Mouse (Mus musculus) megakaryocyte, embryonic 14.5 days (primary cell): ENCODE measurements around the gene Grik1. TPM values are rescaled to one million over a fixed set of nuclear protein-coding genes. Genes with fewer than 3 reads are reported as not detected.

ENCODE experiments used
- H3K27me3 ChIP-seq: replicated peaks from 2 replicates; pipeline ENCODE3; 2012; ENCODE audit warnings: inconsistent platforms
- H3K36me3 ChIP-seq: replicated peaks from 2 replicates; pipeline ENCODE3; 2012; ENCODE audit warnings: low read length, inconsistent platforms, mixed read lengths
- H3K4me1 ChIP-seq: 2 replicates; pipeline ENCODE4 v1.6.1; 2012; ENCODE audit warnings: inconsistent platforms
- H3K4me3 ChIP-seq: replicated peaks from 2 replicates; pipeline ENCODE3; 2012; ENCODE audit warnings: moderate library complexity, mild to moderate bottlenecking, inconsistent platforms
- H3K9me3 ChIP-seq: 2 replicates; pipeline ENCODE4 v1.6.1; 2012; ENCODE audit warnings: inconsistent platforms
- FLI1 ChIP-seq: IDR thresholded peaks from 2 replicates; pipeline ENCODE4 v1.6.1; 2012; ENCODE audit warnings: low read length, inconsistent platforms, mixed read lengths
- GATA1 ChIP-seq: IDR thresholded peaks from 3 replicates; pipeline ENCODE4 v1.6.1; 2012; ENCODE audit warnings: mixed read lengths, low read length, inconsistent platforms, borderline replicate concordance
- polyA plus RNA-seq: library from polyadenylated mRNA; stranded (reverse); fragments of >175 nt; gene quantifications from 2 replicates; pipeline ENCODE4 v1.2.3, GENCODE M21; 2012; ENCODE audit warnings: low replicate concordance; ENCODE audit not compliant: insufficient read depth

Gene Grik1
- polyA plus RNA-seq, 1 experiment, result not detected

- no peaks in the 10 kb centered on the region for H3K4me1 ChIP-seq
- peaks cover 21% of the 10 kb centered on the region for H3K9me3 ChIP-seq
- no peaks in the 10 kb centered on the region for H3K36me3 ChIP-seq
- H3K4me3 ChIP-seq, result no peak overlapping the region
- no peaks in the 10 kb centered on the region for H3K27me3 ChIP-seq
- no peak for TF ChIP-seq FLI1
- no peak for TF ChIP-seq GATA1
These were observed 316.0 kb downstream of the Grik1 start for GRCm38 (mm10) chr16:87974076-87974443.

- no peak overlapping the region for H3K4me3 ChIP-seq
- peaks cover 21% of the 10 kb centered on the region for H3K9me3 ChIP-seq
- no peaks in the 10 kb centered on the region for H3K4me1 ChIP-seq
- no peaks in the 10 kb centered on the region for H3K27me3 ChIP-seq
- TF ChIP-seq GATA1 (no peak), FLI1 (no peak)
- H3K36me3 ChIP-seq, result no peaks in the 10 kb centered on the region
These were observed 316.5 kb downstream of the Grik1 start for GRCm38 (mm10) chr16:87973394-87974075.

- no peak overlapping the region for H3K4me3 ChIP-seq
- TF ChIP-seq GATA1 (no peak), FLI1 (no peak)
- no peaks in the 10 kb centered on the region for H3K4me1 ChIP-seq
- H3K9me3 ChIP-seq, result peaks cover 26% of the 10 kb centered on the region
- H3K36me3 ChIP-seq, result no peaks in the 10 kb centered on the region
- H3K27me3 ChIP-seq, result no peaks in the 10 kb centered on the region
These were observed 318.2 kb downstream of the Grik1 start for GRCm38 (mm10) chr16:87971911-87972310.

GRCm38 (mm10) chr16:87969936-87970335, 320.1 kb downstream of the Grik1 start:
- peaks cover 23% of the 10 kb centered on the region for H3K9me3 ChIP-seq
- no peaks in the 10 kb centered on the region for H3K36me3 ChIP-seq
- TF ChIP-seq FLI1 (no peak), GATA1 (no peak)
- no peak overlapping the region for H3K4me3 ChIP-seq
- H3K4me1 ChIP-seq, result no peaks in the 10 kb centered on the region
- no peaks in the 10 kb centered on the region for H3K27me3 ChIP-seq

- Histone ChIP-seq H3K4me3 (no peak overlapping the region), H3K9me3 (no peaks in the 10 kb centered on the region), H3K4me1 (no peaks in the 10 kb centered on the region), H3K36me3 (no peaks in the 10 kb centered on the region), H3K27me3 (no peaks in the 10 kb centered on the region)
- no peak for TF ChIP-seq GATA1
- TF ChIP-seq FLI1, result no peak
These were observed 328.6 kb downstream of the Grik1 start for GRCm38 (mm10) chr16:87961419-87961818.

- Histone ChIP-seq H3K4me1 (no peaks in the 10 kb centered on the region), H3K9me3 (no peaks in the 10 kb centered on the region; the same call in 1 of the 2 replicates), H3K27me3 (no peaks in the 10 kb centered on the region), H3K4me3 (no peak overlapping the region), H3K36me3 (no peaks in the 10 kb centered on the region)
- no peak for TF ChIP-seq FLI1
- no peak for TF ChIP-seq GATA1
These were observed 332.6 kb downstream of the Grik1 start for GRCm38 (mm10) chr16:87957449-87957848.

- Histone ChIP-seq H3K9me3 (no peaks in the 10 kb centered on the region; the same call in 1 of the 2 replicates), H3K27me3 (no peaks in the 10 kb centered on the region), H3K4me3 (no peak overlapping the region), H3K4me1 (no peaks in the 10 kb centered on the region), H3K36me3 (no peaks in the 10 kb centered on the region)
- TF ChIP-seq FLI1, result no peak
- TF ChIP-seq GATA1, result no peak
These were observed 333.9 kb downstream of the Grik1 start for GRCm38 (mm10) chr16:87956178-87956577.

- no peaks in the 10 kb centered on the region for H3K4me1 ChIP-seq
- no peak for TF ChIP-seq FLI1
- H3K9me3 ChIP-seq, result peaks cover 2% of the 10 kb centered on the region
- no peak overlapping the region for H3K4me3 ChIP-seq
- H3K27me3 ChIP-seq, result no peaks in the 10 kb centered on the region
- no peaks in the 10 kb centered on the region for H3K36me3 ChIP-seq
These were observed 335.2 kb downstream of the Grik1 start for GRCm38 (mm10) chr16:87954715-87955441.

- no peak for TF ChIP-seq GATA1
- no peak for TF ChIP-seq FLI1
- no peaks in the 10 kb centered on the region for H3K36me3 ChIP-seq
These were observed 336.9 kb downstream of the Grik1 start for GRCm38 (mm10) chr16:87953176-87953575.

GRCm38 (mm10) chr16:87949881-87950280, 340.2 kb downstream of the Grik1 start:
- no peaks in the 10 kb centered on the region for H3K27me3 ChIP-seq
- TF ChIP-seq FLI1 (no peak), GATA1 (no peak)
- H3K36me3 ChIP-seq, result no peaks in the 10 kb centered on the region
- H3K4me3 ChIP-seq, result no peak overlapping the region
- no peaks in the 10 kb centered on the region for H3K4me1 ChIP-seq
- H3K9me3 ChIP-seq, result peaks cover 17% of the 10 kb centered on the region

More at GRCm38 (mm10) chr16:87953176-87953575, 336.9 kb downstream of the Grik1 start:
- no peaks in the 10 kb centered on the region for H3K4me1 ChIP-seq
- peaks cover 11% of the 10 kb centered on the region for H3K9me3 ChIP-seq
- no peaks in the 10 kb centered on the region for H3K27me3 ChIP-seq
- no peak overlapping the region for H3K4me3 ChIP-seq
